Mouse (Mus musculus) embryonic fibroblast, embryonic 13.5 days (primary cell): ENCODE measurements around the gene Atrnl1.

Source experiments
- CTCF ChIP-seq: IDR thresholded peaks from 2 replicates; pipeline ENCODE4 v1.5.1; 2011; ENCODE audit warnings: mild to moderate bottlenecking, control low read depth, low read length, moderate library complexity, borderline replicate concordance; ENCODE audit not compliant: insufficient read depth
- POLR2A ChIP-seq: IDR thresholded peaks from 2 replicates; pipeline ENCODE4 v1.6.1; 2011; ENCODE audit warnings: low read depth, mild to moderate bottlenecking, control low read depth, low read length, moderate library complexity

- TF ChIP-seq CTCF: no peak
- no peak for TF ChIP-seq POLR2A
Measured at GRCm38 (mm10) chr19:57922991-57923390, 312.2 kb downstream of the Atrnl1 start.
